Mouse (Mus musculus) liver, embryonic 16.5 days (tissue): ENCODE data around the gene Chaf1a. TPM values are rescaled to one million over a fixed set of nuclear protein-coding genes. Genes with fewer than 3 reads are reported as not detected.

ENCODE experiments used
- ATAC-seq: fragments of 200-750 bp; cut with Nextera tagmentation; 2 replicates; pipeline ENCODE4 v1.8.0; 2017; ENCODE audit warnings: low read depth, mild to moderate bottlenecking, moderate number of reproducible peaks, moderate library complexity
- H3K27ac ChIP-seq: fragments of 300-500 bp; sonication (generic); 2 replicates; pipeline ENCODE4 v1.5.1; 2014; ENCODE audit warnings: mild to moderate bottlenecking, low read length
- H3K27me3 ChIP-seq: fragments of 300-500 bp; sonication (generic); 2 replicates; pipeline ENCODE4 v1.6.1; 2014; ENCODE audit warnings: low read depth, low read length, mixed read lengths; ENCODE audit not compliant: control insufficient read depth, insufficient read depth
- H3K36me3 ChIP-seq: fragments of 300-500 bp; sonication (generic); 2 replicates; pipeline ENCODE4 v1.6.1; 2014; ENCODE audit warnings: mild to moderate bottlenecking; ENCODE audit not compliant: control insufficient read depth, insufficient read depth
- H3K4me1 ChIP-seq: fragments of 300-500 bp; sonication (generic); 2 replicates; pipeline ENCODE4 v1.6.1; 2014; ENCODE audit warnings: low read depth, low read length, mixed read lengths; ENCODE audit not compliant: control insufficient read depth
- H3K4me2 ChIP-seq: fragments of 300-500 bp; sonication (generic); 2 replicates; pipeline ENCODE4 v1.6.1; 2014; ENCODE audit warnings: low read depth, low read length, mixed read lengths
- H3K4me3 ChIP-seq: fragments of 300-500 bp; sonication (generic); 2 replicates; pipeline ENCODE4 v1.5.1; 2014; ENCODE audit warnings: low read depth, mild to moderate bottlenecking, low read length
- H3K9ac ChIP-seq: fragments of 300-500 bp; sonication (generic); 2 replicates; pipeline ENCODE4 v1.6.1; 2014; ENCODE audit warnings: low read depth, low read length
- H3K9me3 ChIP-seq: fragments of 300-500 bp; sonication (generic); replicated peaks from 2 replicates; pipeline ENCODE4 v1.6.1; 2016; ENCODE audit warnings: low read length; ENCODE audit not compliant: control insufficient read depth
- WGBS: fragments of 180-500 bp; shearing (Covaris S2); extraction: QIAGEN DNeasy Blood & Tissue Kit; methylation state at CpG from one replicate; pipeline ENCODE4 v1.1.7; 2014; ENCODE audit not compliant: insufficient replicate concordance; 5-methylcytosine and 5-hydroxymethylcytosine counted together
- polyA plus RNA-seq: library from polyadenylated mRNA; unstranded; fragments of >200 nt; fragmentation: Nextera tagmentation; extraction: Ambion mirVana; gene quantifications from 2 replicates; pipeline ENCODE4 v1.2.1, GENCODE M21; 2015

The Chaf1a gene
- polyA plus RNA-seq, 1 experiment from 2014 or later: 14.5 TPM

GRCm38 (mm10) chr17:56023386-56023785, 16.9 kb upstream of the Chaf1a start:
- WGBS: 19% methylated on average over 5 of the region's 5 CpGs
- H3K4me1 ChIP-seq: peaks cover 17% of the 10 kb centered on the region

GRCm38 (mm10) chr17:56024476-56024875, 15.8 kb upstream of the Chaf1a start:
- Histone ChIP-seq H3K4me2 (no peak overlapping the region), H3K36me3 (no peaks in the 10 kb centered on the region; the same call in 1 of the 2 replicates), H3K27me3 (no peaks in the 10 kb centered on the region), H3K9ac (no peak overlapping the region), H3K4me3 (no peak overlapping the region), H3K27ac (no peak overlapping the region), H3K4me1 (peaks cover 17% of the 10 kb centered on the region), H3K9me3 (no peaks in the 10 kb centered on the region)
- 52% methylated on average over 2 of the region's 2 CpGs for WGBS
- no peak for ATAC-seq

More at GRCm38 (mm10) chr17:56023386-56023785, 16.9 kb upstream of the Chaf1a start:
- H3K27ac ChIP-seq: peak overlapping the region; percentile 17; the same call in 1 of the 2 replicates
- peaks cover 6% of the 10 kb centered on the region for H3K36me3 ChIP-seq
- no peaks in the 10 kb centered on the region for H3K9me3 ChIP-seq
- H3K4me3 ChIP-seq: no peak overlapping the region
- H3K27me3 ChIP-seq: no peaks in the 10 kb centered on the region
- H3K4me2 ChIP-seq: no peak overlapping the region
- ATAC-seq: peak; percentile 17; the same call in 1 of the 2 replicates
- no peak overlapping the region for H3K9ac ChIP-seq

GRCm38 (mm10) chr17:56024931-56025330, 15.3 kb upstream of the Chaf1a start:
- no peak overlapping the region for H3K9ac ChIP-seq
- no peak overlapping the region for H3K27ac ChIP-seq
- 59% methylated on average over 5 of the region's 5 CpGs for WGBS
- H3K4me2 ChIP-seq: no peak overlapping the region
- H3K4me3 ChIP-seq: no peak overlapping the region
- H3K9me3 ChIP-seq: no peaks in the 10 kb centered on the region
- H3K36me3 ChIP-seq: no peaks in the 10 kb centered on the region; the same call in 1 of the 2 replicates
- H3K27me3 ChIP-seq: no peaks in the 10 kb centered on the region
- ATAC-seq: no peak
- peaks cover 17% of the 10 kb centered on the region for H3K4me1 ChIP-seq

- Histone ChIP-seq H3K9ac (no peak overlapping the region), H3K27me3 (no peaks in the 10 kb centered on the region), H3K4me1 (peaks cover 28% of the 10 kb centered on the region), H3K36me3 (no peaks in the 10 kb centered on the region; the same call in 1 of the 2 replicates), H3K4me2 (no peak overlapping the region), H3K9me3 (no peaks in the 10 kb centered on the region), H3K27ac (no peak overlapping the region), H3K4me3 (no peak overlapping the region)
- WGBS: 61% methylated on average over 1 of the region's 1 CpGs
- ATAC-seq: no peak
These were observed 13.9 kb upstream of the Chaf1a start for GRCm38 (mm10) chr17:56026303-56026702.

- Histone ChIP-seq H3K9ac (no peak overlapping the region), H3K4me2 (no peak overlapping the region), H3K27ac (no peak overlapping the region), H3K4me3 (no peak overlapping the region), H3K36me3 (no peaks in the 10 kb centered on the region; the same call in 1 of the 2 replicates), H3K9me3 (no peaks in the 10 kb centered on the region), H3K4me1 (peaks cover 30% of the 10 kb centered on the region), H3K27me3 (no peaks in the 10 kb centered on the region)
- ATAC-seq: no peak
- WGBS: 45% methylated on average over 1 of the region's 1 CpGs
These were observed 13.4 kb upstream of the Chaf1a start for GRCm38 (mm10) chr17:56026881-56027280.

- Histone ChIP-seq H3K27ac (no peak overlapping the region), H3K9ac (no peak overlapping the region), H3K36me3 (no peaks in the 10 kb centered on the region; the same call in 1 of the 2 replicates), H3K27me3 (no peaks in the 10 kb centered on the region), H3K9me3 (no peaks in the 10 kb centered on the region), H3K4me3 (no peak overlapping the region), H3K4me1 (peaks cover 33% of the 10 kb centered on the region), H3K4me2 (no peak overlapping the region)
- WGBS: 81% methylated on average over 5 of the region's 5 CpGs
- ATAC-seq: no peak
These were observed 12.3 kb upstream of the Chaf1a start for GRCm38 (mm10) chr17:56027801-56028441.

GRCm38 (mm10) chr17:56030238-56030870, 9.9 kb upstream of the Chaf1a start:
- Histone ChIP-seq H3K4me2 (no peak overlapping the region), H3K4me1 (peaks cover 47% of the 10 kb centered on the region), H3K9ac (no peak overlapping the region), H3K27ac (peak overlapping the region; percentile 38; the same call in 1 of the 2 replicates), H3K27me3 (no peaks in the 10 kb centered on the region), H3K9me3 (no peaks in the 10 kb centered on the region), H3K36me3 (no peaks in the 10 kb centered on the region; the same call in 1 of the 2 replicates), H3K4me3 (no peak overlapping the region)
- ATAC-seq: no peak
- WGBS: 74% methylated on average over 9 of the region's 9 CpGs

GRCm38 (mm10) chr17:56030919-56031318, 9.3 kb upstream of the Chaf1a start:
- peak overlapping the region; percentile 38; the same call in 1 of the 2 replicates for H3K27ac ChIP-seq
- H3K4me1 ChIP-seq: peaks cover 49% of the 10 kb centered on the region
- H3K4me3 ChIP-seq: no peak overlapping the region
- H3K27me3 ChIP-seq: no peaks in the 10 kb centered on the region
- no peaks in the 10 kb centered on the region for H3K9me3 ChIP-seq
- WGBS: 16% methylated on average over 5 of the region's 5 CpGs
- no peak overlapping the region for H3K4me2 ChIP-seq
- ATAC-seq: peak; percentile 54
- H3K36me3 ChIP-seq: no peaks in the 10 kb centered on the region; the same call in 1 of the 2 replicates
- H3K9ac ChIP-seq: no peak overlapping the region

- no peak overlapping the region for H3K27ac ChIP-seq
These were observed 8.8 kb upstream of the Chaf1a start for GRCm38 (mm10) chr17:56031431-56031830.

More at GRCm38 (mm10) chr17:56031431-56031830, 8.8 kb upstream of the Chaf1a start:
- ATAC-seq: no peak
- WGBS: 81% methylated on average over 7 of the region's 7 CpGs
- Histone ChIP-seq H3K4me1 (peaks cover 49% of the 10 kb centered on the region), H3K27me3 (no peaks in the 10 kb centered on the region), H3K4me2 (no peak overlapping the region), H3K9ac (no peak overlapping the region), H3K36me3 (no peaks in the 10 kb centered on the region; the same call in 1 of the 2 replicates), H3K9me3 (no peaks in the 10 kb centered on the region), H3K4me3 (no peak overlapping the region)
